Mouse (Mus musculus) myocyte (in vitro differentiated cells): ENCODE measurements around the gene Nr1h3. TPM values are rescaled to one million over a fixed set of nuclear protein-coding genes. Genes with fewer than 3 reads are reported as not detected.
"Not testable (repeated sequence)": the region's sequence is repeated elsewhere in the genome, so short reads cannot be mapped to it uniquely, and the experiment has no call there.

ENCODE experiments used
- H3K27me3 ChIP-seq: one replicate; pipeline ENCODE4 v1.6.1; 2011; ENCODE audit not compliant: control insufficient read depth, insufficient read depth, insufficient read length
- H3K36me3 ChIP-seq: one replicate; pipeline ENCODE4 v1.6.1; 2011; ENCODE audit not compliant: control insufficient read depth, insufficient read depth
- H3K4me2 ChIP-seq: one replicate; pipeline ENCODE4 v1.6.1; 2011; ENCODE audit warnings: low read depth, control low read depth
- H3K4me3 ChIP-seq: one replicate; pipeline ENCODE4 v1.5.1; 2011; ENCODE audit warnings: mild to moderate bottlenecking, control low read depth, moderate library complexity
- H3K79me2 ChIP-seq: one replicate; pipeline ENCODE4 v1.6.1; 2011; ENCODE audit not compliant: control insufficient read depth, insufficient read depth
- H3ac ChIP-seq: one replicate; pipeline ENCODE4 v1.6.1; 2011; ENCODE audit not compliant: control insufficient read depth, insufficient read length
- CEBPB ChIP-seq: IDR thresholded peaks from 2 replicates; pipeline ENCODE4 v1.6.1; 2011; ENCODE audit warnings: mild to moderate bottlenecking, moderate library complexity; ENCODE audit not compliant: poor library complexity, insufficient read depth, severe bottlenecking
- E2F4 ChIP-seq: IDR thresholded peaks from one replicate; pipeline ENCODE4 v1.6.1; 2011; ENCODE audit warnings: mild to moderate bottlenecking, control low read depth, moderate library complexity; ENCODE audit not compliant: insufficient read depth
- MAX ChIP-seq: IDR thresholded peaks from one replicate; pipeline ENCODE4 v1.6.1; 2011; ENCODE audit warnings: low read depth, mild to moderate bottlenecking, control low read depth
- MYOD1 ChIP-seq, 3 experiments: IDR thresholded peaks; one replicate each; pipeline ENCODE4 v1.6.1; 2011; ENCODE audit warnings: control low read depth in 2 of 3, low read depth in 2 of 3, mild to moderate bottlenecking in 2 of 3, moderate library complexity in 1 of 3; ENCODE audit not compliant: insufficient read length in 2 of 3, control insufficient read depth in 1 of 3
- MYOG ChIP-seq, 3 experiments: IDR thresholded peaks; one replicate each; pipeline ENCODE4 v1.6.1; 2011; ENCODE audit warnings: control low read depth in 2 of 3, low read depth in 2 of 3, mild to moderate bottlenecking in 2 of 3; ENCODE audit not compliant: insufficient read length in 2 of 3, control insufficient read depth in 1 of 3, insufficient read depth in 1 of 3
- POLR2A ChIP-seq: IDR thresholded peaks from one replicate; pipeline ENCODE4 v1.6.1; 2011; ENCODE audit warnings: low read depth, mild to moderate bottlenecking, control low read depth, moderate library complexity; ENCODE audit not compliant: insufficient read length
- POLR2AphosphoS2 ChIP-seq: IDR thresholded peaks from one replicate; pipeline ENCODE4 v1.6.1; 2011; ENCODE audit warnings: low read depth, control low read depth; ENCODE audit not compliant: insufficient read length
- REST ChIP-seq: IDR thresholded peaks from one replicate; pipeline ENCODE4 v1.6.1; 2011; ENCODE audit warnings: mild to moderate bottlenecking, control low read depth, moderate library complexity; ENCODE audit not compliant: insufficient read depth, insufficient read length
- SRF ChIP-seq: IDR thresholded peaks from one replicate; pipeline ENCODE4 v1.6.1; 2011; ENCODE audit warnings: low read depth; ENCODE audit not compliant: control insufficient read depth, insufficient read length
- TCF12 ChIP-seq: IDR thresholded peaks from one replicate; pipeline ENCODE4 v1.6.1; 2011; ENCODE audit warnings: mild to moderate bottlenecking, control low read depth; ENCODE audit not compliant: poor library complexity, insufficient read depth, severe bottlenecking
- TCF3 ChIP-seq: IDR thresholded peaks from one replicate; pipeline ENCODE4 v1.6.1; 2011; ENCODE audit warnings: low read depth, control low read depth; ENCODE audit not compliant: insufficient read length
- USF1 ChIP-seq: IDR thresholded peaks from one replicate; pipeline ENCODE4 v1.6.1; 2011; ENCODE audit warnings: low read depth, mild to moderate bottlenecking, control low read depth, moderate library complexity
- polyA plus RNA-seq: library from polyadenylated mRNA; unstranded; fragments of >200 nt; fragmentation: generic; extraction: Trizol; gene quantifications from one replicate; pipeline ENCODE4 v1.2.1, GENCODE M21; 2012; ENCODE audit warnings: missing spikeins

Nr1h3 gene
- polyA plus RNA-seq, 1 experiment: 0.53 TPM

GRCm38 (mm10) chr2:91243416-91243815 lies 40.8 kb upstream of the Nr1h3 start:
- peak in 1 of 3 experiments; percentile 54 for TF ChIP-seq MYOG (IDR thresholded peaks at IDR 0.05; ENCODE audit: control insufficient read depth in 1 of 3, insufficient read depth in 1 of 3, insufficient read length in 2 of 3, low read depth in 2 of 3)
- TF ChIP-seq MYOD1 (IDR thresholded peaks at IDR 0.05; ENCODE audit: control insufficient read depth in 1 of 3, insufficient read length in 2 of 3, low read depth in 2 of 3): no peak
- no peak for TF ChIP-seq POLR2A
- no peak for TF ChIP-seq USF1
- peak overlapping the region; percentile 28 for H3K4me2 ChIP-seq

GRCm38 (mm10) chr2:91242547-91242946 lies 39.9 kb upstream of the Nr1h3 start:
- TF ChIP-seq TCF3: no peak
- TF ChIP-seq POLR2AphosphoS2: no peak
- TF ChIP-seq CEBPB: no peak
- TF ChIP-seq MAX: no peak
- TF ChIP-seq MYOG (IDR thresholded peaks at IDR 0.05; ENCODE audit: control insufficient read depth in 1 of 3, insufficient read depth in 1 of 3, insufficient read length in 2 of 3, low read depth in 2 of 3): no peak
- no peak for TF ChIP-seq POLR2A
- no peak for TF ChIP-seq USF1
- TF ChIP-seq MYOD1 (IDR thresholded peaks at IDR 0.05; ENCODE audit: control insufficient read depth in 1 of 3, insufficient read length in 2 of 3, low read depth in 2 of 3): no peak
- TF ChIP-seq TCF12: no peak
- TF ChIP-seq E2F4: no peak
- no peak for TF ChIP-seq REST
- no peak for TF ChIP-seq SRF
- no peaks in the 10 kb centered on the region for H3K36me3 ChIP-seq
- H3K27me3 ChIP-seq: no peaks in the 10 kb centered on the region
- H3K4me2 ChIP-seq: no peak overlapping the region
- H3K79me2 ChIP-seq: no peaks in the 10 kb centered on the region
- no peak overlapping the region for H3K4me3 ChIP-seq
- no peak overlapping the region for H3ac ChIP-seq

More at GRCm38 (mm10) chr2:91243416-91243815, 40.8 kb upstream of the Nr1h3 start:
- H3K4me3 ChIP-seq: no peak overlapping the region
- H3ac ChIP-seq: no peak overlapping the region
- H3K79me2 ChIP-seq: no peaks in the 10 kb centered on the region
- H3K36me3 ChIP-seq: no peaks in the 10 kb centered on the region
- no peaks in the 10 kb centered on the region for H3K27me3 ChIP-seq

- not testable (repeated sequence) for H3ac ChIP-seq
These were observed 35.0 kb upstream of the Nr1h3 start for GRCm38 (mm10) chr2:91237511-91238080.

GRCm38 (mm10) chr2:91236601-91237510 lies 34.2 kb upstream of the Nr1h3 start, which contains the start of gene Ddb2:
TSS of gene Ddb2 (minus strand) at chr2:91236982.
- no peak within 1 kb of the TSS for H3ac ChIP-seq
- TF ChIP-seq POLR2AphosphoS2 (peak; percentile 69), TCF12 (no peak), MAX (no peak), MYOG (IDR thresholded peaks at IDR 0.05; ENCODE audit: control insufficient read depth in 1 of 3, insufficient read depth in 1 of 3, insufficient read length in 2 of 3, low read depth in 2 of 3) (no peak), POLR2A (peak; percentile 73)
- H3K4me3 ChIP-seq: peak within 1 kb of the TSS; percentile 67
- H3K79me2 ChIP-seq: no peaks in the 10 kb centered on the region
- H3K27me3 ChIP-seq: no peaks in the 10 kb centered on the region
- H3K4me2 ChIP-seq: peak within 1 kb of the TSS; percentile 94
- no peaks in the 10 kb centered on the region for H3K36me3 ChIP-seq

More at GRCm38 (mm10) chr2:91237511-91238080, 35.0 kb upstream of the Nr1h3 start:
- Histone ChIP-seq H3K4me2 (peak overlapping the region; percentile 94), H3K4me3 (peak overlapping the region; percentile 67)
- TF ChIP-seq CEBPB: peak; percentile 42; the same call in 1 of the 2 replicates
- not testable (repeated sequence) for H3K36me3 ChIP-seq, H3K27me3 ChIP-seq, H3K79me2 ChIP-seq

GRCm38 (mm10) chr2:91229735-91230134 lies 27.1 kb upstream of the Nr1h3 start:
- TF ChIP-seq E2F4 (no peak), SRF (no peak), MAX (no peak), USF1 (no peak), CEBPB (no peak), POLR2A (no peak), POLR2AphosphoS2 (no peak), TCF12 (no peak), REST (no peak), MYOG (IDR thresholded peaks at IDR 0.05; ENCODE audit: control insufficient read depth in 1 of 3, insufficient read depth in 1 of 3, insufficient read length in 2 of 3, low read depth in 2 of 3) (no peak), MYOD1 (IDR thresholded peaks at IDR 0.05; ENCODE audit: control insufficient read depth in 1 of 3, insufficient read length in 2 of 3, low read depth in 2 of 3) (no peak)
- no peak overlapping the region for H3ac ChIP-seq
- no peaks in the 10 kb centered on the region for H3K79me2 ChIP-seq
- no peaks in the 10 kb centered on the region for H3K36me3 ChIP-seq
- no peak overlapping the region for H3K4me2 ChIP-seq
- no peak overlapping the region for H3K4me3 ChIP-seq
- no peaks in the 10 kb centered on the region for H3K27me3 ChIP-seq
